Mouse (Mus musculus): ENCODE measurements around the gene Tex21.
"Not testable (repeated sequence)": the region's sequence is repeated elsewhere in the genome, so short reads cannot be mapped to it uniquely, and the experiment has no call there.

Gene Tex21

DNA sequence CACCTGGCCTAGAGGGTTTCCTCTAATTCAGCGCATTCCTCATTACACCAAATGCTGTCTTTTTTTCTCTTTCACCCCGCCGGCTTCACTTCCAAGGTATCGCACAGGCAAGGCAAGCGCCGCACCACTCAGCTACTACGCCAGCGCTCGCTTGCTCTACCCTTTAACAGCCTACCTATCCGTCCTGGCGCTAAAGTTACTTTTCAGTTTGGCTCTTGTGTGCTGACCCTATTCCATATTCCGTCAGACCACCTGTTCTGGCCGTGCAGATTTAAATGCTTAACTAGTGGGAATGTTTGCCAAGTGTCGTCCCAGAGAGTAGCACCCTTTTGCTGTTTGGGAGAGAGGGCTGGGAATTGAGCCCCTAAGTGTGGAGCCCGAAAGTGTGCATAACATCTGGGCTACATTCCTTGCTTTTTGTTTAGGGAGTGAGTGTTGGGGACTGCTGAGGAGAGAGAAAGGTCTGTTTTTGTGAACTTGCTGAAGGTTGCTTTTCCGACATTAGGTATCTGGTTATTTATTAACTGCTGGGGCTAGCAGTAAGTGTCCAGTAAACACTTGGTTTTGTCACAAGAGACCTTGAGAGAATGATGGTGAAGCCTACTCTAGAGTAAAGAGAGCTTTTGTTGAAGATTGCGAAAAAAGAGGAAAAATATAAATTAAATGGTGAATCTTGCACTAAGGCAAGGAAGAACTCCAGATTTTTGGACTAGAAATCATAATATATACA lies 9.7 kb upstream of the Tex21 start:
- peak; percentile 53 for DNase-seq (ENCODE audit: low read depth)

DNA sequence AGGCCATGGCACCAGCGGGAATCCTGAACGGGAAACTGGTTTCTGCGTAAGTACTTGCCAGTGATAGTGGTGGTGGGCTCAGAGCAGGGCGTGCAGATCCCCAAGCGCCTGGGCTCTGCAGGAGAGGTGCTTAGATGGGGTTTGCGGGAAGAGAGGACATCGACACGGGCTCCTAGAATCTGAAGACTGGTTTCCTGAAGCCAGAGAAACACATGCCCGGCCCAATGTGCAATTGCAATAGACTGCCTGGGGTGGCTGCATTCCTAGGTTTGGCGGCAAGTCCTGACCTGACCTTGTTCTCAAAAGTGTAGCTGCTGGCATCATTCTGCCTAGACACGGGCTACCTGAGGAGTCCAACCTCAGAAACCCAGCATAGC lies 8.9 kb upstream of the Tex21 start:
- DNase-seq (ENCODE audit: low read depth): no peak

DNA sequence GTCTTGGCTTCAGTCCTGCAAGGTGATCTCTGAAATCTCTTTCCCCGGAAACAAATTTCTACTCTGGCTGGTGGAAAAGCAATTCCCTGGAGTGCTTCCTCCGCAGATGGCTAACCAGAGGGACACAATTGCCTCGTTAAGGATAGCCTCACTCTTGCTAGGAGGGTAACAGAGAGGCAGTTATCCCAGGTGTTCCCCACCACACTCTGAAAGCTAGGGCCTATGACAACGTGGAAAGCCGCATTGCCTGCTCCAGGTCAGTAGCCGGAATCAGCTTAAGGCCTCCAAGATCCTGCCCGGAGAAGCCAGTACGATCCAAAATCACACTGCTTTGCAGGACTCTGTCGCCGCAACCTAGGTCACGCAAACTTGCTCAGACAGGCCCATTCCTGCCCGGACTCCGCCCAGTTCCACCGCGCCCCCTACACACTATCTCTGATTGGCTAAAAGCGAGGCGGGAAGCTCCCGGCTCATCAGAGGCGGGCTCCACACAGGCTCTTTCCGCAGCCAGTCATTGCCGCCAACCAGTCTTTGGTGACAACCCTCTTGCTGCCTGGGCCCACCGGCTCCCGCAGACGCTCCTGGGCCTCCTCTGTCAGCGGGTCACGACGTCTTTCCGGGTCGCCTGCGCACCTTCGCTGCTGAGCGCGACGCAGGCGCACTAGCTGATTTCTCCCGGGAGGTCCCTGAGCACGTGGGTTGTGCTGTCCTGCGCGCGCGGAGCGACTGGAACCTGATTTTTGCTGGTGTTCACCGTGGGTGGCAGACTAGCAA lies 8.4 kb upstream of the Tex21 start, which contains the start of gene Mthfd1:
Gene Mthfd1 (plus strand): TSS at position 574 of the 774 bp plus-strand sequence.
- DNase-seq (ENCODE audit: low read depth): peak; percentile 95

DNA sequence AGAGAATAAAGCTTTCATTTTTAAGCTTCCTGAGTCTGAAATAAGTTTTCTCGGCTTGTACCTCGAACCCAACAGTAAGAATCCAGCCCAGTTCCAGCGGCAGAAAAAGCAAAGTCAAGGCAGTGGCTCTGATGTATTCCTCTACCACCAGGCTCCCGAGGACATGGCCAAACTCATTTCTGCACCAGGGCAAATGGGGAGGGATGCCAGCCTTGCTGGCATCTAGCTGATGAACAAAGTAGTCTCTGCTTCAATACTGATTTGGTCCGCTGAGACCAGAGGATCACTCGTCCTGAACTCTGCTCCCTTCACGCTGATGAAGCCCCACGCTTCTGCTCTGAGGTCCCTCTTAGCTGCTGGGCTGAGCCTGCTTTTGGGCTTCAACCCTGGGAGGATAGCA lies 7.4 kb upstream of the Tex21 start:
- peak; percentile 6 for DNase-seq (ENCODE audit: low read depth)

DNA sequence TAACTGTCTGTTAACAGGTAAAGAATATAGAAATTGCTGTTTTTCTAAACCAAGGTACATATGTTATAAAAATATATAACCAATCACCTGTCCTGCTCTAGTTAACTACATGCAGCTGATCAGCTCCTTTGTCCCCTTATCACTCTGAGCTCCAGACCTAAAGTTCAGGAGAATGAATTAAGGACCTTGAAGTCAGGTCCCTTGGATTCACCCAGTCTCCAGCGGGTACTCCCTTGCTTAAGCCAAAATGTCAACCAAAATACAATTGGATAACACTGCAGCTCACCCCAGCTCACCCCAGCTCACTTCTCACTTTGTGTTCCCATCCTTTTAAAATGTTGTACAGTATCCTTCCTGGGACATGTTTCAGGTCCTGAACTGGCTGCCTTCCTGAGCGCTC lies 7.0 kb upstream of the Tex21 start:
- DNase-seq (ENCODE audit: low read depth): peak; percentile 8

DNA sequence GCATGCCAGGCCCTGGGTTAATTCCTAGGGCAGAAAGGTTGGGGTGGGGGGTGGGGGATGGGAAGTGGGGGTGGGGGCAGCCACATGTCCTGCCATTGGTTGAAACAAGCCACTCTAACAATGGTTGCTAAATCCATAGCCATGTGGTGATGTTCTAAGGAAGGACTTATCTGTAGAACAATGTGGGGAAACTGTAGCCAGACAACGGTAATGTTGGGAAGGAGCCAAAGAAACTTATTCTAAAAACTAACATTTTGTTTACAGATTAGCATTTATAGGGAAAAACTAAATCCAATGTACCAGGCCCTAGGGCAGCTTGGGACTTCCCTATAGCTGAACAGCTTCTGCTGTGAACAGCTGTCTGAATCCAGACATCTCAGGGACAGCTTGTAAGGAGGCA lies 6.5 kb upstream of the Tex21 start:
- no peak for DNase-seq (ENCODE audit: low read depth)

DNA sequence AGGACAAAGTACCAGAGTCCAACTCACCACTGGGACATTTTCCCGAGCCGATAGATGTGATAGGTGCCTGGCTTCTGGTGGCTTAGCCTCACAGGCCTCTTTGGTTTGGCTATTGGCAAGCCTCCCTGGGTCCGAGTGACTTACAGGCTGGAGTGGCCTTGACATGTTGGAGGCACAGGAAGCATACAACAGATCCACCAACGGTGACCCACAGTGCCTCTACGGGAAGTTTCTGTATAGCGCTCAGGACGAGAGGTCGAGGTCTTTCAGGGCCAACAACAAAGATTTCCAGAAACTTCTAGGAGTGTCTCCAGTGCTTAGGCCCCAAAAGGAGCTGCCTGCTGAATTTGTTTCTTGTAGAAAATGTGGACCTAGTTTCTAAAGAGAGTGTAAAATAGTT lies 1.6 kb downstream of the Tex21 start:
- DNase-seq (ENCODE audit: low read depth): no peak

DNA sequence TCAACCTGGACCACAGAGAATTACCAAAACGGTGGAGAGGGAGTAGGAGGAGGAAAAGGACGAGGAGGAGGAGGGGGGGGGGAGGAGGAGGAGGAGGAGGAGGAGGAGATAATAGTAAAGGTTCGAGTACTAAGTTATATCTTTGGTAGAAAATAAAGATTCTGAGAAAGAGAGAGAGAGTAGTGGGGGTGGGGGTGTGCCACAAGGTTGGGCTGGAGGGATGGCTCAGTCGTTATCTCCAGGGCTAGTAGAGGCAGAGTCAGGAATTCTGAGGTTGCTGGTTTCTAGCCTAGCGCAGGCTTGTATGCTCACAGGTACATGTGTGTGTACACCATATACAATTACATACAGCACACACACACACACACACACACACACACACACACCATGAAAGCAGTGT lies 4.7 kb downstream of the Tex21 start:
- DNase-seq (ENCODE audit: low read depth): no peak

DNA sequence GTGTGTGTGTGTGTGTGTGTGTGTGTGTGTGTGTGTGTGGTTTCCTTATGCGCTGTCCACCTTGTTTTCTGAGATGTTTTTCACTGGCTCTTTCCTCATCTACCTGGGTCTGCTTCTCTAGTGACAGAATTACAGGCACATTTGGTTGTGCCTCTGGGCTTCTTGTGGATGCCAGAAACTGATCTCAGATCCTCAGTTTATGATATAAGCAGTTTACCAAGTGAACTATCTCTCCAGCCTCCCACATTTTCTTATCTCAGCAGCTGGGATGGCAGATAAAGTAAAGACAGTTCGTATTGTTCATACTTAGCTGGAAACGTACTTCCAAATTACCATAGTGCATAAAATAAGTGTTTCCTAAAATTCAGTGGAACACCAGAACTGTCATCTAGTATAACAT lies 5.5 kb downstream of the Tex21 start:
- no peak for DNase-seq (ENCODE audit: low read depth)

DNA sequence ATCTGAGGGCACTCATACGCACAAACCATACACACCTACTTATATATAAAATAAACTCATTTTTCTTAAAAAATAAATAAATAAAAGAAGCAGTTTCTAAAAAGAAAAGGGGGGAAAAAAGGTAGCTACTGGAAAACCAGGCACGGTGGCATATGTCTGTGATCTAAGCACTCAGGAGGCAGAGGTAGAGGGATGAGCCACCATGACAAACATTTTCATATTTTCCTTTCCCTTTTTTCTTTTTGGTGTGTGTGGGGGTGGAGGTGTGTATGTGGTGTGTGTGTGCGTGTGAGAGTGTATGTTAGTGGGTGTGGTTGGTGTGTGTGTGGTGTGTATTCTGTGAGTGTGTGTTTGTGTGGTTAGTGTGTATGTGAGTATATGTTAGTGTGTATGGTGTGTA lies 5.9 kb downstream of the Tex21 start:
- no peak for DNase-seq (ENCODE audit: low read depth)

DNA sequence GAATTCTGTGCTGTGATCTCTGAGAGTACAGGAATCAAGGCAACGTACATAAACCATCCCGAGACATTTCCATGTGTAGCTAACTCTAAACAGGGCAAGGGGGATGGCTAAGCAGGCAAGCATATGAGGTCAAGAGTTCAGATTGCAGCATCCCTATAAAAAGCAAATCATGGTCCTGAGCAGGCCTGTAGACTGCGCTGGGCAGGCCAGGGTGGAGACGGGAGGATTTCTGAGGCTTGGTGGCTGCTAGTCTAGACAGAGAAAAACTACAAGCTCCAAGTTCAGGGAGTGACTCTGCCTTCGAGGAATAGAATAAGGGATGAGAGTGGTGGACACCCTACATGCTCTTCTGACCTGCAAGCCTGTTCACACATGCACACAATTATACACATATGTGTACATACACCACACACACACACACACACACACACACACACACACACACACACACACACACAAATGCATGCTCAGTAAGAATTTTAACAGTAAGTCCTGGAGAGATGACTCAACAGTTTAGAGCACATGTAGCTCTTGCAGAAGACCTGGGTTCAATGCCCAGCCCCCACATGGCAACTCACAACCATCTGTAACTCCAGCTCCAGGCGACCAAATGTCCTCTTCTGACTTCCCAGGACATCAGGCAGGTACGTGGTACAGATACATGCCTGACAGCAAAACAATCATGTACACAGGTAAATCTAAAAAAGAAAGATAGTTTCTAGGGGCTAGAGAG lies 6.5 kb downstream of the Tex21 start:
- DNase-seq (ENCODE audit: low read depth): no peak

DNA sequence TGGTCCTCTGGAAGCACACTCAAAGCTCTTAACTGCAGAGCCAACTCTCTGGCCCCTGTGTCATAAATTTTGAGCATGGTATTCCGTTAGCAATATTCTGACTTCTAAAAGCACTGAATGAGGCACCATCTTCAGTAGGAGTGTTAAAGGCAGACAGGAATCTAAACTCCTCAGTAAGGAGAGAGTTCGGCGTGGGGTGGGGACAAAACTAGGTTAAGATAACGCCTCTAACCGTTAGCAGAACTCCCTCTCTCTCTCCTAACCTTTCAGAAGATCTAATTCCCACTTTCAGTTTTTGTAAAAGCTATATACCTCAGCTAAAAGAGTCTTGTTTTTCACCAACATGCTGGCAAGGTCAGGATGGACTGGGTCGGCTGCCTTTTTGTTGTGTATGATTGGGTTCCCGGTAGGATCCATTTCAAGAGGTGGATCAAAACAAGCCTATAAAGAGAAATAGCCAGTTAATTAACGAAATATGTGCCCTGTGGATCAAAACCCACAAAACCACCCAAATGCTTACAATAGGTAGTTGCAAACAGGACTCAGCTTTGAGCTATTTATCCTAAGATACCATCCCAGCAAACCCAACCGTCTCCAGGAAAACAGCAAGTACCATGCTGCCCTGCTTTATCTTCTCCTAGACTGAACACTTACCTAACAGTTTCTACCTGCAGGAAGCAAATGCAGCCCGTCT lies 7.3 kb downstream of the Tex21 start:
- DNase-seq (ENCODE audit: low read depth): no peak

DNA sequence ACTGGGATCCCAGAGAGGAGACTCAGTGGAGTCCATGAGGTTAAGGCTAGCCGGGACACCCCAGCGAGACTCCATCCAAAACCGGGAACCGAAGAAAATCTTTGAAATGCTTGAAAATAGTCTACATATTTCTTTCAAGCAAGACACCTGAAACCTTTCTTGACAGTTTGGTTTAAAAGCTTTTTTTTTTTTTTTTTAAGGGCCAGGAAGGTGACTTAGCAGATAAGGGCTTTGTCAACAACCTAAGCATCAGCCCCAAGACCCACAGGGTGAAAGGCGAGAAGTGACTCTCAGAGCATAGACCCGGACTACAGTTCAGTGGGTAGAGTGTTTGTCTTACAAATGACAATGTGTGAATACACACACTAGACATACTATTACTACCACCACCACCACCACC lies 11.3 kb downstream of the Tex21 start:
- no peak for DNase-seq (ENCODE audit: low read depth)

DNA sequence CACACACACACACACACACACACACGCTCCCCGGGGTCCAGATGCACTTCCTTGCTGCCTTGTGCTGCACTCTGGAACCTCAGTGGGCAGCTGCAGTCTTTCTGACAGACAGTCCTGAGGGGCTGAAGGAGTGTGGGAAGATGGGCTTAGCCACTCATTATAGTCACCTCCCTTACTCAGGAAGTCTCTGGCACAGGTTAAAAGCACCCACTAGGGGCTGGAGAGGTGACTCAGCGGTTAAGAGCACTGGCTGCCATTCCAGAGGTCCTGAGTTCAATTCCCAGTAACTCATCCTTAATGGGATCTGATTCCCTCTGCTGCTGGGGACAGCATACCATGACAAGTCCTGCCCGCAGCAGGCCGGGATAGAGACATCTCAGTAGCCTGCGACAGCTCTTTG lies 15.9 kb downstream of the Tex21 start:
- no peak for DNase-seq (ENCODE audit: low read depth)

DNA sequence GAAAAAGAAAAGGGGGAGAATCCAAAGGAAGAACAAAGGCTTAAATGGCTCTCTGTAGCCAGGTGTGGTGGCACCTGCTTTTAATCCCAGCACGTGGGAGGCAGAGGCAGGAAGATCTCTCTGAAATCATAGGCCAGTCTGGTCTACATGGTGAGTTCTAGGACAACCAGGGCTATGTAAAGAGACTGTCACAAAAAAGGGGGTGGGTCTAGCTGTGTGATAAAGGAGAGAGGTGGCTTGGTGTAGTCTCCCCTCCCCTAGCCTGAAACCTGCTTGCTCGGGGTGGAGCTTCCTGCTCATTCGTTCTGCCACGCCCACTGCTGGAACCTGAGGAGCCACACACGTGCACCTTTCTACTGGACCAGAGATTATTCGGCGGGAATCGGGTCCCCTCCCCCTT lies 24.4 kb downstream of the Tex21 start:
- not testable (repeated sequence) for DNase-seq (ENCODE audit: low read depth)

DNA sequence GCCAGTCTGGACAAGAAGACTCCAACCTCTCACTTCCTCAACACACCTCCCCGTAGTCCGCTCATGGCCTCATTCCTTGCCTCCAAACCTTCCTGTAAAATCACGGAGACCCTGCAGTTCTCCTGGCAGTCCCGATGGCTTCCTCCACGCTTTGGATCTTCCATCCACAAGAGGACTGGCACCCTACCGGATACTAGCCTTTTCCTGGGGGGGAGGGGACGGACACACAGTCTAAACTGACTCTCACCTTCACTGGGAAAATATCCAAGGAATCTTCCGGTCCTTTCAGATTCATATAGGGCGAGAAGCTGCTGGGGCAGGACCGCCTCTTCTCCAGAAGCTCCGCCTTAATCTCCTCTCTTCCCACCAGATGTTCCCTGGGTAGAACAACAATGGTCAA lies 29.8 kb downstream of the Tex21 start:
- DNase-seq (ENCODE audit: low read depth): no peak

DNA sequence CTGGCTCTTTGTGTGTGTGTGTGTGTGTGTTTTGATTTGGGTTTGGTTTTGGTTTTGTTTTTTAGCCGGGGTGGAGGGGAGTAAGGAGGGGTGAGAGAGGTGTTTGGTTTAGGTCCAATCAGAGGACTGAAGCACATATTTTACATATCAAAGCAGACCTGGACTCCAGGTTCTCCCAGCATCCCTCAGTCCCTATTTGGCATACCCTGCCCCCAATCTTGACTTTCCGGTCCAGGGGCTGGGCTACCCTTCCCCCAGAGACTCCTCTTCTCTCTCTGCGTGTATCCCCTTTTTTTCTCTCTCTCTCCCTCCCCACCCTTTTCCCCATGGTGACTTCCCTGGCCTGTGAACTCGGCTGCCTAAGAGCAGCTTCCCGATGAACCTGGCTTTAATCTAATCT lies 31.4 kb downstream of the Tex21 start:
- no peak for DNase-seq (ENCODE audit: low read depth)

DNA sequence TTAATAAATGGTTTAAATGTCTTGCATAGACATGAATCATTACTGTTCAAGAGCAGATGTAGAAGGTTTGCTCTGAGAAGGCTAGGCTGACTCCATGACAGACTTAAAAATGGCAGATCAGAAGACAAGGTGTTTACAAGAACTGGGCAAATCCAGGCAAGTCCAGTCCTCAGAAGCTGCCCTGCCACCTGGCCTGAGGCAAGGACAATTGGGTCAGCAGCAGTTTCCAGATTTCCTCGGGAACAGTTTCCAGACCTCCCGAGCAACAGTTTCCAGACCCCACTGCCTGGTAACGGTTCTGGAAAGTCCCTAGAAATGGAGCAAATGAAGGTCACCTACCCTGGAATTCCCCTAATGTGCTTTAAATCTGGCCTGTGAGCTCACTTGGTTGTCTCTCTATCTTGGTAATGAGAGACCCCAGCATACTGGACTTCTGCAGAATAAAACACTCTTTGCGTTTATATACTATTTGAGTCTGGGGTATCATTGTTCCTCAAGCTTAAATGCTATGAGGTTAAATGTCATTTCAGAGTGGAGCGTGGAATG lies 37.0 kb downstream of the Tex21 start:
- no peak for DNase-seq (ENCODE audit: low read depth)

DNA sequence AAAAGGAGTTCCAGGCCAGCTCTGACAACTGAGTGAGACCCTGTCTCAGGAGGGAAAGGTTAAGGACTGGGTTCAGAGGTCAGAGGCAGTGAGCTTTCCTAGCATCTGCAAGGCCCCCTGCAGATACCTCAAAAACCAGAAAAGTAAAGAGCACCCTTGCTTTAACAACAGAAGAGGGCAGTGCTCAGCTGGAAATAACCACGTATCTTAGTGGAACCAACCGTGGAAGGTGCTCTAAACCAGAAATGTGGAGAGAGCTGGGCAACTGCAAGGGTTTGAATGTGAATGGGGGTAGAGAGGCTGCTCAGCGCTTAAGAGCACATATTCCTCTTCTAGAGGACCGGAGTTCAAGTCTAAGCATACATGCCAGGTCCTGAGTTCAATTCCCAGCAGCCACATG lies 46.2 kb downstream of the Tex21 start:
- DNase-seq (ENCODE audit: low read depth): no peak

DNA sequence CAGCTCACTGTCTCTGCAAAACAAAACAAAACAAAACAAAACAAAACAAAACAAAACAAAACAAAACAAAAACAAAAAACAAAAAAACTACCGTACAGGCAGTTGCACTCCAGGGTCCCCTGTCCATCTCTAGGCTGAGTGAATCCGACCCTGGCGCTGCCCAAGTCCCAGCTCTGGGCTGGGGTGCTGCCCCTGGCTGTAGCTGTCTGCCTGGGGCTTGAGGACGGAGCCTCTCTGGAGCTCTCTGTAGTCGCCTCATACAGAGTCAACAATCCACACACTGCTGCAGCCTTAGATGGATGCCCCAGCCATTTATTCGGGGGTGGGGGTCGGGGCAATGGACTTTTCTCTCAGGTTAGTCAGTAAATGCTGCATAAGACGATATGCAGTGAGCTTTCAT lies 49.5 kb downstream of the Tex21 start:
- DNase-seq (ENCODE audit: low read depth): no peak

DNA sequence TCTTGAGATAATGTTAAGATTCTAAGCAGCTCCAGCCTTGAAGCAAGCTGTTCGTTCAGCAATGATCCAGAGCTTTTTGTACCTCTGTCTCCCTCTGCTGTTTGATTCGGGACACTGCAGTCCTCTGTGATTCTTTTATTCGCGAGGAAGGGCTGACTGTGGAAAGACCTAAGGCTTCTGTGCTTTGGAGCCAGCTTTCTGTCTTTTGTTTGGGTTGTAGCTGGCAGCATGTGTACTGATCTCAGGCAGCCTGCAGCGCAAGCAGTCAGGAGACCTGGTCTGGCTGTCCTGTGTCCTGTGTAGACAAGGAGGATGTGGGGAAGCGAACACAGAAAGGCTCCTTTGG lies 49.9 kb downstream of the Tex21 start:
- DNase-seq (ENCODE audit: low read depth): peak; percentile 87

All from induced T-regulatory cell, adult 2 months (primary cell).